Mouse (Mus musculus) CH12.LX (cell line): ENCODE measurements around the gene Cdnf.

Source experiments
- CTCF ChIP-seq, 2 experiments: IDR thresholded peaks in 1 of 2; conservative IDR thresholded peaks in 1 of 2; 2 replicates each; pipeline ENCODE4 v1.5.1; 2011 to 2012; ENCODE audit warnings: low read depth in 2 of 2, low read length in 2 of 2, improper control_type of control experiment in 1 of 2, inconsistent platforms in 1 of 2, mild to moderate bottlenecking in 1 of 2, moderate library complexity in 1 of 2
- JUND ChIP-seq: conservative IDR thresholded peaks from 2 replicates; pipeline ENCODE4 v1.6.1; 2011; ENCODE audit warnings: low read depth, low read length, improper control_type of control experiment
- ZKSCAN1 ChIP-seq: IDR thresholded peaks from 2 replicates; pipeline ENCODE4 v1.6.1; 2012; ENCODE audit warnings: low read depth, inconsistent platforms, low read length, improper control_type of control experiment, borderline replicate concordance

- no peak for TF ChIP-seq JUND
- no peak for TF ChIP-seq ZKSCAN1
- peak in 1 of 2 experiments; percentile 25; a peak in 2 of 4 replicates for TF ChIP-seq CTCF (conservative IDR thresholded peaks at IDR 0.05 in 1 of 2, IDR thresholded peaks at IDR 0.05 in 1 of 2; ENCODE audit: low read depth in 2 of 2, low read length in 2 of 2)
These were observed 32.6 kb upstream of the Cdnf start for GRCm38 (mm10) chr2:3480239-3480638.
